Mouse (Mus musculus) gastrocnemius, adult 8-10 months (tissue): ENCODE data around the gene Dnah8. TPM values are rescaled to one million over a fixed set of nuclear protein-coding genes. Genes with fewer than 3 reads are reported as not detected.

Experiments
- DNase-seq, 2 experiments: peaks; one replicate each; pipeline ENCODE4 v3.0.0; 2022; ENCODE audit warnings: low spot score in 2 of 2
- total RNA-seq, 4 experiments: library from RNA; stranded (reverse); gene quantifications; 2 replicates each; pipeline ENCODE4 v1.2.4; 2022

The Dnah8 gene
- total RNA-seq, 4 experiments from 2014 or later: 0.18 to 0.24 TPM; not detected in 2

DNA sequence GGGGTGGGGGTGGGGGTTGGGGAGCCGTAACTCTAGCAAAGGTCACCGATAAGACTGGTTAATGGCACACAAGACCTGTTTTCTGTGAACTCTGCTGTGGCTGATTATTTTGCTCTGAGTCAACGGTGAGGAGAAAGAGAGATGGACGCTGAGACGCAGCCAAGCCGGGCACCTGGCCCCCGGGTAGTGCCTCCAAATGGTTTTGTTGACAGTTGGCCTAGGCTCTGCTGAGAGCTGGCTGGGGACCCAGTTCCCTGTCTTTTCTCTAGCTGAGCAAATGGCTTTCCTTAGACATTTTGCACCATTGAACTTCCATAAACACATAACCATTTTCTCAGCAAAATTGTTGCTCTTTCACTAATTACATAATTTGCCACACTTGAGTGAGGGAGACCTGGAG, 253.3 kb downstream of the Dnah8 start:
- no peak for DNase-seq

DNA sequence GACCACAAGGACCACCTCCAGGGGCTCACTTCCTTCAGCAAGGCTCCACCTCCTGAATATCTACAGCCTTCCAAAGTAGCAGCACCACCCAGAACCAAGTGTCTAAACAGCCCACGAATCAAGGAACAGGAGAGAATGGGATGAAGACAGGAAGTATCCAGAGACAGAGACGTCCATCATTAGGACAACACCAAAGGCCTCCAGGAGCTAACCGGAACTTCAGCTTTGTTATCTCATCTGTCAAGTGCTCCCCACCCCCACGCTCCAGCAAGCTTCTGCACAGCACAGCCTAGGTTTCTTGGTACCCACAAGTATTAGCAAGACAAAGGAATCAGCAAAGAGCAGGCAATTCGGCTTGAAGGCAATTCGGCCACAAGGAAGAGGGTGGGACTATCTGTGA, 254.5 kb downstream of the Dnah8 start:
- no peak for DNase-seq

DNA sequence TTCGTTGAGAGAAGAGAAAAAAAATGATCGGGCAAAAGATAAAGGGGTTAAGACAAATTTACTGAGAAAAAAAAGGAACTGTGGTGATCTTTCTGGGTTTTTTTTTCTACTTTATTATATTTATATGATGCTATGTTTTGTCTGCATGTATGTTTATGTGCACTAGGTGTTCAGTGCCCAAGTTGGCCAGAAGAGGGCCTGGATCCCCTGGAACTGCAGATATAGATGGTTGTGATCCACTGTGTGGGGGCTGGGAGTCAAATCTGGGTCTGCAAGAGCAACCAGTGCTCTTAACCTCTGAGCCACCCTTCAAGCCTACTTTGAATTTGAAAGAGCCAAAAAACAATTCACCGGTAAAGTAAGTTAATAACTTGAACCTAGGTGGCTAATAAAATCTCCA, 256.2 kb downstream of the Dnah8 start:
- DNase-seq: no peak

DNA sequence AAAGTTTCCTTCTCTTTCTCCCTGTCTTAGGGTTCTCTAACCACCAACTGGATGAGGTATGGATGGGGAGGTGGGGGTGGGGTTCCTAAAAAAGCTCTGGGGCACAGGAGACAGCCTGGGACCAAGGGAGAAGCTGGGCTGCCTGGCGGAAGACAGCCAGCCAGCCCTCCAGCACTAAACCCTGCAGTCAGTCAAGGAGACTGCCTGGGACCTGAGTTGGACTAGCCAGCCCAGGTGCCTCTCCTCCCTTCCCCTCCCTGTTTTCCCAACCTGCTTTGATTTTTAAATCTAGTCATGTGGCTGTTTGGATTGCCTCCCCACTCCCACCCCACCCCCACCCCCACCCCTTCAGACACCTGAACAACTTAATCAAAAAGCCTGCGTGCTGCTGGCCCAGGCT, 256.8 kb downstream of the Dnah8 start:
- DNase-seq: no peak

DNA sequence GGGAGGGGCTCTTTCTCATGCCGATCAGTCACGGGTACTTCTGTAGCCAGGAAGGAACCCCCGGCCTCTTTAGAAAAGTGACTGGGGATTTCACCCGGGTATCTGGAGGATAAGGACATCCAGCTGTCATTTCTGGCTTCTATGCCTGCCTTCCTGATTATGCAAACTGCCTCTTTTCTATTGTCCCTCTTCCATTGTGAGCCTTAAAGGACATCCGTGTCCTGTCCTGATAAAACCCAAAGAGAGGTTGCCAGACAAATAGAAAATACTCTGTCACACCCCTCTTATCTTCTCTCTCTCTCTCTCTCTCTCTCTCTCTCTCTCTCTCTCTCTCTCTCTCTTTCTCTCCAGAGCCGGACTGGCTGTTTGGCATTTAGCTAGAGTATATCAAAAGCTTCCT, 258.1 kb downstream of the Dnah8 start:
- no peak for DNase-seq

DNA sequence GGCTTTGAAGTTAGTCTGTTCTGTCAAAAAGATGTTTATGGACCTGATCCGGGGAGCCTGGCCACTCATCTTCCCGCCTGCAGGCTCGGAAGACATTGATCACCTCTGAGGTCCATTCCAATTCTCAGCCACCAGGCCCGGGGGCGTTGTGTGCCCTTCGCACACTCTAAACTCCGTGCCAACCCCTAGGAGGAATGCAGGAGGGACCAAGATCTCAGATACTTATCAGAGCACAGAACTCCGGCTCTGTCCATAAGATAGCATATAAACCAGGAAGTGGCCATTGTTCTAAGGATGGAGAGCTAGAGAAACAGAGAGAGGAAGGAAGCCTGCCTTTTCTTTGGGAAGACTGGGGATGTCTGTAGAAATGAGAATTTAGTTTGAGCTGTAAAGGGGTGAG, 259.4 kb downstream of the Dnah8 start:
- no peak for DNase-seq

DNA sequence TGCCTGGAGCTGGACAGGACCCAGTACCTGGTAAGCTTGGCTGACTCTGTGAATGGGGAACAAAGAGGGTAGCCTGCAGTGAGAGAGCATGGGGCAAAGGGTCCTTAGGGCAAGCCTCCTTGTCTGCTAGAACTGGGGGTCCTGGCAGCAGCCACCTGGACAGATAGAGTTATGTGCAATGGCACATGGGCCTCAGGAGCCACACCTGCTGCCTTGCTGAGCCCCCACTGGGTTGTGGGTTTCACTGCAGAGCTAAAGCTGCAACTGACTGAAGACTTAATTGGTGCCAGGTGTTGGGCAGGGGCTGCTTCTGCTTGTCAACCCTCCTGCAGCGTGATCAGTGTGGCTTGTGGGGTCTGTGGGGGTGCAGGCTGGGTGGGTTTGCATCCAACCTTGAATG, 267.9 kb downstream of the Dnah8 start:
- DNase-seq: no peak

DNA sequence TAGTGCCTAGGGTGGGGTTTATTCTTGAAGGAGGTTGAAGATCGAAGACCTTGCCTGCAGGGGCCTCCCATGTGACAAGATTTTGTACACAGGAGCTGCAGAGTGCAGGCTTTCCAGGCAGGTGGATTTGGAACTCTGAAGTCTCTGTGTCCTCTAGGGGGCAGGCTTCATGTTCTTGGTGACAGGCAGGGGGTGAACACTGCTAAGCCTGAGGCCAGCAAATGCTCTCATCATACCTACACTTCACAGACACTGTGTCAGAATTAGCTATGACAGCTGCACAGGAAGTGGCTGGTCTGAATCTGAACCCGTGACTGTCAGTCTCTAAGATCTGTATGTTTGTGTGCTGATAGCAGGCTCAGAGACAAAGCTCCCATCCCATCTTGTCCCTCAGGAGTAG, 268.6 kb downstream of the Dnah8 start:
- DNase-seq: no peak

DNA sequence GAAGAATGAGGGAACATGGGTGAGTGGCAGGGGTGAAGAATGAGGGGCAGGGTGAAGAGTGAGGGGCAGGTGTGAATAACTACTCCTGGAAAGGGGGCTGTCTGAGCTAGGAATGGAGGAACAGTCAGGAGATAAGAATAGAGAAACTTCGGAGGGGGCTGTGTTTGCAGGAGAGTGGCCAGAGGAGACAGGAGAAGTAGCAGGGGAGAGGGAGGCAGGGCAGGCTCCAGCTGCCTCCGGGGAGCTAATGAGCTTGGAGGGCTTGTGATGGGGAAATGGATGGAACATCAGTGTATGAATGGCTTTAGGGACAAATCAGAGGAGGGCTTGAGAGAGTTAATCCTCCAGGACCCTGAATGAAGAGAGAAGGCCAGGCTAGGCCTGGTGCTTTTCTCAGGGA, 272.9 kb downstream of the Dnah8 start:
- DNase-seq: no peak

DNA sequence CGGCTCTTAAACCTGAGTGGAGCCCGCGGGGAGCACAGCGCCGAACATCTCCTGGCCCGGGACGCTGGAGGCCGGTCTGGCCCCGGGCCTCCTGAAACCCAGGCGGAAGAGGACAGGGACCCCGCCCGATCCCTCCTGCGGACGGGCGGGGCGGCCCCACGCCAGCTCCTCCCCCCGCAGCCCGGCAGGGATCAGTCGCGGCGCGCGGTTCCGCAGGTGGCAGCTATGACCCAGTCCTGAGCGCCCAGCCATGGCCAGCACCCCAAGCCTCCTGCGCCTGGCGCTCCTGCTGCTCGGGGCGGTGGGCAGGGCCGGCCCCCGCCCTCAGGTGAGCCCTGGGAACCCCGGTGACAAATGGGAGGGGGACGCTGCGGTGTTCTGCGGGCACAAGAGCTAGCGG, 277.5 kb downstream of the Dnah8 start, which contains the start of gene Glp1r:
TSS of gene Glp1r (plus strand) at position 191 of the 400 bp plus-strand sequence.
- no peak for DNase-seq

DNA sequence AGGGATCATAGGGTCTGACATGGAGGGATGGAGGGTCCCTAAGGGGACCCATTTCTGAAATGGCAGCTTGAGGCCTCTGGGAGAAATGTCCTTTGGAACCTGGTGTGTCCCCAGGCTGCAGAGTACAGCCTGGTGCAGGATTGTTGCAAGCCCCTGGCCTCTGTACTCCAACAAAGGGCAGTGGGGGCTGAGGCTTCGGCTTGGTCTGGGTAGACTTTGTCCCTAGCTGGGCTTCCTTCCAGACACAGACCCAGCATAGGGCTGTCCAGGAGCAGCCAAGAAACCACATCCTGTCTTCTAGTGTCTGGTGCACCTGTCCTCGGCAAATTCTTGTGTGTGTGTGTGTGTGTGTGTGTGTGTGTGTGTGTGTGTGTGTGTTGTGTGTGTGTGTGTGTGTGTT, 279.9 kb downstream of the Dnah8 start:
- DNase-seq: no peak

DNA sequence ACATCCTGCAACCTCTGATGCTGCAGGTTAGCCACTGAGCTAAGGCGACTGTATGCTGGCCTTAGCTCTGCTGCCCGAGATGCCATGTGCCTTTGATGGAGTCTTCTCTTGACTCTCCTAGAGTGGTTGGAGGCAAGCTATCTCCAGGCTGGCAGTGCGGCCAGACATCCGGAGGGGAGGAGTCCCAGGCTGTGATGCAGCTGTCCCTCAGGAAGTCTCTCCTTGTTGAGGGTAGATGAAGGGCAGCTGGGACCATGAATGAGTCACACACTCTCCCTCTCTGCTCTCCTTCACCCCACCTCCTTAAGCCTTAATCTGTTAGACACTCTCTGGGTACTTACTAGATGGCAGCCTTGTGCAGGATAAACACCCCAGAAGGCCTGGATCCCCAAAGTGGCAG, 283.4 kb downstream of the Dnah8 start:
- no peak for DNase-seq

DNA sequence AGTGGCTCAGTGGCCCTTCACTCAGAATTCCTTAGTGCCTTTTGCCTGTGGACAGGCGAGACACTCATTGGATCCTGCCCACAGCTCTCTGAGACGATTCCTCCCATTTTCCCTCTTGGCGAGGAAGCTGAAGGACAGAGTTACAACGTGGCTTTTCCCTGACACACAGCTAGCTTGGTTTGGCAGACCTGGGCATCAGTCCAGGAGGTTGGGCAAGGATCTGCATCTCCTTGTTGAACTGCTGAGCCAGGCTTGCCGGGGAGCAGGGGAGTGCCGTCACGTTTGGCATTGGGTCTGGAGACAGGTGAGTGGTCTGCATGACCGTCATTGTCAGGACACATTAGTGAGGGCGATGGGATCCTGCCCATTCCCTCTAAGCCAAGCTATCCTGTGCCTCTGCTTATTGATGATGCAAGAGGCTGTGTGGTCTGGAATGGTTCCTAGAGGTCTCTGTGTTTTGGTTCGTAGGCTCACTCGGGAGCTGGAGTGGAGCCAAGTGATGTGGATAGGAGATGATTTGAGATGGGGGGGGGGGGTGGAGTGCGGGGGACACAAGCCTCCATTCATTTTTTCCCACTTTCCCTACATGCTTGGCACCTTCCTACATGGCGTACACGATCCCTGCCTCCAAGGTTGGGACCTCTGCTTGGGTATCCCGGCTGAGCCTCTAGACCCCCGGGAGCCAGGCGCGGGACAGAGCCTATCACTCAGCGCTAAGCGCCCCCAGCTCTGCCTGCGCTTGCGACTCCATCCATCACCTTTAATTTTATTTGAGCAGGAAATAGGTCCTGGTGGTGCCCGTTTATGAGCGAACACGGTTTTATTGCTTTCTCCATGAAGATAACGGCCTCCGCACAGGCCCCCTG, 286.9 kb downstream of the Dnah8 start:
- no peak for DNase-seq

DNA sequence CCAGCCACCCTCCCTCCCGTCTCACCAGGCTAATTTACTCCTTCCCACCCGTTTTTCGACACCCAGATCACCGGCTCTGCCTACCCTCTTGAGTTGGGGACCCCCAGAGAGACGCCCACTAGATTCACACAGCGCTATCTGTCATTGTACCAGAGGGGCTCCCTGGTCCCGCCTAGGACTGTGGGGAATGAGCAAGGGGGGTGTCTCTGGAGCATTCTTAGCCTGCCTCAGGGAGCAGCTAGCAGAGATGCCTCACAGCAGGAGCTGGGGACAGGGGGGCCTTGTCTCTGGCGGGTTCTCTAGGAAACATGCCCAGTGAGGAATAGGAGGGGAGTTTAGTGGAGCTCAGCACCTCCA, 287.6 kb downstream of the Dnah8 start:
- no peak for DNase-seq

DNA sequence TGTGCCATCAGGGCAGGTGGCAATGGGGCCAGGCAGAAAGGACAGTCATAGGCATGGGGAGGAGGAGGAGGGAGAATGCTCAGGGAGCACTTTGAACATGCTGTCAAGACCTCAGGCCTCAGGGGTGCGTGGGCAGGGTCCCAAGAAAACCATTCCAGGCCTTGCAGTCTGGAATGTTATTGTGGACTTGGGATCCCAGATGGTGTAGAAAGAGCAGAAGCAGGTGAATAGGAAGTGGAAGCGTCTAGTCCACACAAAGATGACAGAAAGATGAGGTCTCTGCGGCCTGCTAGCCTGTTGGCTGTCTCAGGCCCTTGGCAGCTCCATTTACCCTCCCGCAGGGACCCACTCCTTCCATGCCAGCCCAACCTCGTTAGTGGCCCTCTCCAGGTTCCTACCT, 288.4 kb downstream of the Dnah8 start:
- no peak for DNase-seq

DNA sequence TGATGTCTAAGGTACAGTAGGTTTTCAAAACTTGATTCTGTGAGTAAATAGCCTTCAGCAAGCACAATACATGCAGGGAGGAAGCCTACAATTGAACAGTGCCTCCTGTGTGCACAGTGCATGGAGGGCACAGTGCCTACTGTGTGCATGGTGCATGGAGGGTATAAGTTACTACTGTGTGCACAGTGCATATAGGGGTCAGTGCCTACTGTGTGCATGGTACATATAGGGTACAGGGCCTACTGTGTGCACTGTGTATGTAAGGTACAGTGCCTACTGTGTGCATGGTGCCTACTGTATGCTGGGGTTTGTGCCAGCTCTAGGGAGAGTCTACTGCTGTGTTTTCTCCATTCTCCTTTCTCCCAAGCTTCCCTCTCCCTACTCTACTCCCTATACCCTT, 290.1 kb downstream of the Dnah8 start:
- DNase-seq: no peak

DNA sequence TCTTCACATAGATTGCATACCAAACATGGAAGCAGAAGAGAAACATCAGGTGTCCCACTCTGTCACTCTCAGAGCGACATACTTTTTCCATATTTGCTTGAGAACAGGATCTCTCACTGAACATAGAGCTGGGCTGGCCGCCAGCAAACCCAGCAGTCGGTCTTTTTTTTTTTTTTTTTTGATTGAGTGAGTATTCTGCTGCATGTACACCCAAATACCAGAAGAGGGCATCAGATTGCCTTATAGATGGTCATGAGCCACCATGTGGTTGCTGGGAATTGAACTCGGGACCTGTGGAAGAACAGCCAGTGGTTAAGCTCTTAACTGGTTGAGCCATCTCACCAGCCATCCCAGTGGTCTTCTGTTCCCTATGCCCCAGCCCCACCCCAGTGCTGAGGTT, 299.4 kb downstream of the Dnah8 start:
- DNase-seq: no peak

Other genes with a start within 250 kb of the Dnah8 start
- gene Btbd9, start 47.9 kb upstream of the Dnah8 start, total RNA-seq: 10 to 100 TPM; 11.9 to 18.5 (median 12.6) TPM
- gene Glo1, start 2.5 kb downstream of the Dnah8 start, total RNA-seq: 100 to 1,000 TPM; 174 to 196 (median 184) TPM